Mouse (Mus musculus) adrenal gland, adult 8-10 months (tissue): ENCODE results near the gene Kif26b. TPM values are rescaled to one million over a fixed set of nuclear protein-coding genes. Genes with fewer than 3 reads are reported as not detected.

Experiments
- DNase-seq: peaks from one replicate; pipeline ENCODE4 v3.0.0; 2022
- total RNA-seq, 4 experiments: library from RNA; stranded (reverse); gene quantifications; 2 replicates each; pipeline ENCODE4 v1.2.4; 2022

Gene Kif26b
- total RNA-seq, 4 experiments from 2014 or later = 1.9 to 4.6 (median 2.4) TPM

- DNase-seq = no peak
Observed at GRCm38 (mm10) chr1:178597113-178597512, 68.2 kb downstream of the Kif26b start.

- no peak for DNase-seq
Observed at GRCm38 (mm10) chr1:178597757-178598156, 68.8 kb downstream of the Kif26b start.

- DNase-seq = peak; percentile 14
Observed at GRCm38 (mm10) chr1:178600851-178601569, 72.1 kb downstream of the Kif26b start.

GRCm38 (mm10) chr1:178609151-178609775, 80.3 kb downstream of the Kif26b start:
- no peak for DNase-seq

- no peak for DNase-seq
Observed at GRCm38 (mm10) chr1:178611512-178611911, 82.6 kb downstream of the Kif26b start.

GRCm38 (mm10) chr1:178621301-178621700, 92.4 kb downstream of the Kif26b start:
- no peak for DNase-seq

GRCm38 (mm10) chr1:178623889-178624288, 95.0 kb downstream of the Kif26b start:
- no peak for DNase-seq

GRCm38 (mm10) chr1:178626961-178627381, 98.0 kb downstream of the Kif26b start:
- DNase-seq = no peak

- DNase-seq = no peak
Observed at GRCm38 (mm10) chr1:178630042-178630441, 101.1 kb downstream of the Kif26b start.

GRCm38 (mm10) chr1:178631863-178632262, 102.9 kb downstream of the Kif26b start:
- DNase-seq = no peak

- no peak for DNase-seq
Observed at GRCm38 (mm10) chr1:178634359-178635085, 105.6 kb downstream of the Kif26b start.

GRCm38 (mm10) chr1:178635470-178635869, 106.5 kb downstream of the Kif26b start:
- DNase-seq = no peak

GRCm38 (mm10) chr1:178637293-178637692, 108.4 kb downstream of the Kif26b start:
- DNase-seq = no peak

GRCm38 (mm10) chr1:178639951-178640350, 111.0 kb downstream of the Kif26b start:
- DNase-seq = no peak

- peak; percentile 57 for DNase-seq
Observed at GRCm38 (mm10) chr1:178640719-178641455, 112.0 kb downstream of the Kif26b start.

- no peak for DNase-seq
Observed at GRCm38 (mm10) chr1:178641788-178642187, 112.9 kb downstream of the Kif26b start.

GRCm38 (mm10) chr1:178644954-178645353, 116.0 kb downstream of the Kif26b start:
- DNase-seq = no peak

- DNase-seq = no peak
Observed at GRCm38 (mm10) chr1:178646589-178646988, 117.7 kb downstream of the Kif26b start.

- no peak for DNase-seq
Observed at GRCm38 (mm10) chr1:178655525-178655924, 126.6 kb downstream of the Kif26b start.

- DNase-seq = no peak
Observed at GRCm38 (mm10) chr1:178661035-178661434, 132.1 kb downstream of the Kif26b start.

GRCm38 (mm10) chr1:178661556-178661955, 132.6 kb downstream of the Kif26b start:
- no peak for DNase-seq

- no peak for DNase-seq
Observed at GRCm38 (mm10) chr1:178663539-178663938, 134.6 kb downstream of the Kif26b start.
